Mouse (Mus musculus) neural tube, embryonic 13.5 days (tissue): Measurements from ENCODE around the gene Cntn2. TPM values are rescaled to one million over a fixed set of nuclear protein-coding genes. Genes with fewer than 3 reads are reported as not detected.

Experiments used
- ATAC-seq: fragments of 200-750 bp; cut with Nextera tagmentation; 2 replicates; pipeline ENCODE4 v1.8.0; 2017; ENCODE audit warnings: low read depth, mild to moderate bottlenecking, moderate TSS enrichment, moderate library complexity
- H3K27ac ChIP-seq: fragments of 300-500 bp; sonication (generic); replicated peaks from 2 replicates; pipeline ENCODE4 v1.5.1; 2015; ENCODE audit warnings: moderate library complexity, mild to moderate bottlenecking, inconsistent platforms
- H3K27me3 ChIP-seq: fragments of 300-500 bp; sonication (generic); 2 replicates; pipeline ENCODE4 v1.6.1; 2015; ENCODE audit warnings: mild to moderate bottlenecking, inconsistent platforms
- H3K36me3 ChIP-seq: fragments of 300-500 bp; sonication (generic); 2 replicates; pipeline ENCODE4 v1.6.1; 2015; ENCODE audit warnings: mild to moderate bottlenecking, inconsistent platforms
- H3K4me1 ChIP-seq: fragments of 300-500 bp; sonication (generic); replicated peaks from 2 replicates; pipeline ENCODE4 v1.6.1; 2015; ENCODE audit warnings: inconsistent platforms
- H3K4me2 ChIP-seq: fragments of 300-500 bp; sonication (generic); 2 replicates; pipeline ENCODE4 v1.6.1; 2015; ENCODE audit warnings: inconsistent platforms, mild to moderate bottlenecking, moderate library complexity
- H3K4me3 ChIP-seq: fragments of 300-500 bp; sonication (generic); 2 replicates; pipeline ENCODE4 v1.5.1; 2015; ENCODE audit warnings: mild to moderate bottlenecking, inconsistent platforms
- H3K9ac ChIP-seq: fragments of 300-500 bp; sonication (generic); 2 replicates; pipeline ENCODE4 v1.6.1; 2015; ENCODE audit warnings: moderate library complexity, mild to moderate bottlenecking, inconsistent platforms
- H3K9me3 ChIP-seq: fragments of 300-500 bp; sonication (generic); 2 replicates; pipeline ENCODE4 v1.6.1; 2016; ENCODE audit warnings: inconsistent platforms
- WGBS: fragments of 180-500 bp; shearing (Covaris S2); methylation state at CpG from one replicate; pipeline ENCODE4 v1.1.7; 2015; 5-methylcytosine and 5-hydroxymethylcytosine counted together
- polyA plus RNA-seq: library from polyadenylated mRNA; unstranded; fragments of >200 nt; fragmentation: Nextera tagmentation; extraction: Ambion mirVana; gene quantifications from 2 replicates; pipeline ENCODE4 v1.2.1, GENCODE M21; 2015

Cntn2 gene
- polyA plus RNA-seq, 1 experiment from 2014 or later = 102 TPM

DNA sequence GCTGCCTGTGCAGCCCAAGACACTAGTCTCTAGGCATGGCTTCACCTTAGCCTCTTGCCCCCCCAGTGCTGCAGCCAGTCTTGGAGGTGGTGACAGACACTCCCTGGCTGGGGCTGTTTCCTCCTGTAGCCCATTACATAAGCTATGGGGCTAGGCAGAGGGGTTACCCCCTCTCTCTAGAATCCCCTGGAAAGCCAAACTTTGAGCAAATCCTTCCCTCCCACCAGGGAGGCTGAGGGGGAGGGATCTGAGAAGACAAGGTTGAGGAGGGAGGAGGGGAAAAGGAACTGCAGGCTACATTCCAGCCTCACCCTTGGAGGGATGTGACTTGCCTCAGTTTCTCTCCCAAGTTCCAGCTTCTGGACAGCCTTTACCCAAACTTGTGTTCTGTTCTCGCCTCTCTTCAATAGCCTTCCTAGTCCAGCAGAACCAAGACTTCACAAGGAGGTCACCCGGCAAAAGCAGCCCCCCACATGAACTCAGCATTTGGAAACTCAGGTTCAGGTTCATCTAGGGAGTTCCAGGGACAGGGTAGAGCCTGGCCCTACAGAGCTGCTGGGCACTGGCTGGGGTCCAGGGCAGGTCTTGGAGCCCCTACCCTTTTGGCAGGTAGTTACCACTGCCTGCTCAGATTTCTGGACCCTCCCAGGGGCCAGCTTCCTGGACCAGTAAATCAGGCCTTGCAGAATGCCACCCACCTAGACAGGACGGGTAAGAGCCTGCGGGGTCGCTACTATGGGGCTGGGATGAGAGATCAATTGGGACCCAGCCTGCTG, 1.0 kb downstream of the Cntn2 start:
- Histone ChIP-seq H3K36me3 (no peaks in the 10 kb centered on the region), H3K4me2 (peak overlapping the region; percentile 64), H3K9me3 (no peaks in the 10 kb centered on the region), H3K4me3 (peak overlapping the region; percentile 55), H3K27ac (peak overlapping the region; percentile 88), H3K4me1 (peaks cover 67% of the 10 kb centered on the region), H3K27me3 (peaks cover 16% of the 10 kb centered on the region), H3K9ac (peak overlapping the region; percentile 84)
- ATAC-seq = peak; percentile 36
- WGBS = 14% methylated on average over 5 of the region's 5 CpGs

DNA sequence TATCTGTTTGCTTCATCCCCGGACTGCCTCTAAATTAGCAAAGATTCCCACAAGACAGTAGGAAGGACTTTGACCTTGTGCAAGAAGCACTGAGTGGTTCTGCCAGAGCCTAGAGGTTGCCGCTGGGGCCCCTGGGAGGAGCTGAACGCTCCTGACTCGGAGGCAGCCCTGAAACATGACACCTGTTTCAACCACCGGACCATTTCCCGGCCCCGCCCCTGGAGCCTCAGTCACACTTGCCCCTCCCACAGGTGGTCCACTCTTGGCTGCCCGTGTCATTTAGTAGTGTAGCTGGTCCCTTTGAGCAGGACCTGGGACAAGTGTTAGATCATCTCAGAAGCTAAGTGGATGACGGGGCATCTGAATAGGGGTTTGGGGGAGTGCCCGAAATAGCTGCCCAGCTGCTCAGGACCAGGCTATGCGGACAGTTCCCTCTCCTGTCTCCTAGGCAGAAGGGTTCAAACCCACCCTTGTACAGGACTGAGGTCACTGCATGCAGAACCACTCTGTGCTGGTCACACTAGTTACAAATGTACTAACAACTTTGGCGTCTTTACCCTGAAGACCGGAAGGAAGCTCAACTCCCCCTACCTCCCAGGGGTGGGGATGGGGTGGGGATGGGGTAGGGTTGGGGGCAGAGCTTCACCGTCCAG, 1.8 kb downstream of the Cntn2 start:
- Histone ChIP-seq H3K4me2 (peak overlapping the region; percentile 64), H3K9ac (peak overlapping the region; percentile 84), H3K36me3 (no peaks in the 10 kb centered on the region), H3K27ac (peak overlapping the region; percentile 88), H3K9me3 (no peaks in the 10 kb centered on the region), H3K4me1 (peaks cover 73% of the 10 kb centered on the region), H3K27me3 (peaks cover 16% of the 10 kb centered on the region), H3K4me3 (peak overlapping the region; percentile 55)
- WGBS = 4% methylated on average over 14 of the region's 14 CpGs
- ATAC-seq = no peak

DNA sequence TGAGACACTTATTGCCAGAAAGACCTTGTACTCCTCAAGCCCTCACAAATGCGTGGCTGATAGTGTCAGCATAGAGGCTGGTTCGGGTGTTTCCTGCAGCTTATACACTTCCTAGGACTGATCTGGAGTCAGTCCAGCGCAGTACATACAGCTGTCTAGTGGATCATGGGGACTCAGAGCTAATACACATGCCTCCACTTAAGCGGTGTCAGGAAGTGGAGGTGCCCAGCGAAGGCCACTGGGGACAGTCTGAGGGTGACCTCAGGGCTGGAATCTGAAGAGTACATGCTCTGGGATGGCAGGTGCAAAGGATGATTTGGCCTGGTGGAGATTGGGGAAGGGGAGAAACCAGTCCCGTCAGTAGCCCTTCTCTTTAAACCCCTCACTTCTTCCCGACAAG, 2.4 kb downstream of the Cntn2 start:
- Histone ChIP-seq H3K4me1 (peaks cover 76% of the 10 kb centered on the region), H3K4me2 (peak overlapping the region; percentile 64), H3K9ac (peak overlapping the region; percentile 84)

DNA sequence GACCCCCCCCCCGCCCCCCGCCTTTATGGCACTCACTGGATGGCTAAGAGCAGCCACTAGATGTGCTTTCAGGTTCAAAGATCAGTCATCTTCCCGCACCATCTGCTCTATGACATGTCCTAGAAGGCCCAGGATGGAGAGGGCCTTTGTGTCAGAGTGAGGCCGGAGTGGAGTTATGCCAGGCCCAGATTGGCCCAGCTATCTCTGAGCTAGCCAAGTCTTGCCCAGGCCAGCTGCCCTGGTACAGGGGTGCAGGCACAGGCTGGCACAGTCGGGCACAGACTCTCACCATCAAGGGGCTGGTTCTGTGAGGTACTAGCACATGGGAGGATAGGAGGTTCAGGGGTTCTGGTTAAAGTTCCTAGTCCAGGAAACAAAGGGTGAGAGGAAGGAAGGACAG, 5.3 kb downstream of the Cntn2 start:
- peaks cover 93% of the 10 kb centered on the region for H3K4me1 ChIP-seq
- no peak for ATAC-seq
- H3K9ac ChIP-seq = no peak overlapping the region
- H3K36me3 ChIP-seq = peaks cover 4% of the 10 kb centered on the region; the same call in 1 of the 2 replicates
- peak overlapping the region; percentile 3; the same call in 1 of the 2 replicates for H3K4me3 ChIP-seq
- peak overlapping the region; percentile 64 for H3K4me2 ChIP-seq
- 81% methylated on average over 5 of the region's 5 CpGs for WGBS
- H3K27me3 ChIP-seq = peaks cover 17% of the 10 kb centered on the region
- H3K9me3 ChIP-seq = no peaks in the 10 kb centered on the region
- peak overlapping the region; percentile 46 for H3K27ac ChIP-seq

More for the DNA sequence above, 2.4 kb downstream of the Cntn2 start:
- ATAC-seq = no peak
- H3K4me3 ChIP-seq = peak overlapping the region; percentile 55
- H3K9me3 ChIP-seq = no peaks in the 10 kb centered on the region
- peak overlapping the region; percentile 88 for H3K27ac ChIP-seq
- WGBS = 53% methylated on average over 7 of the region's 7 CpGs
- H3K27me3 ChIP-seq = peaks cover 16% of the 10 kb centered on the region
- H3K36me3 ChIP-seq = no peaks in the 10 kb centered on the region

DNA sequence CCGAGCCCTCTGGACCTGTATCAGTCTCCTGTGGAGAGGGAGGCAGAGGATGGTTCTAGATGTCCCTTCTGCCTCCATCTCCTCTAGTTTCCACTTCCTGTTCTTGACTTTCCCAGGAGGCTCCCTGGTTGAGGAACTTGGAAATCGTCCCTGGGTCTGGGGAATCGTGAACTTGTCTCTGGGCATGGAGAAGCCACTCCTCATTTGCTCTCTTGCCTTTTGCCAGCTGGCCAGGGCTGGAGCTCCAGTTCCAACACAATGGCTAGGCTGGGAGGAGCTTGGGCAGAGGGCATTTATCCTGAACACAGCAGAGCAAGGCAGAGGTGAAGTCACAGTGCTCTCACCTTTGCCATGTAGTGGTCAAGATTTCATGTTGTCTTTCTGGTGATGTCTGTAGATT, 6.6 kb downstream of the Cntn2 start:
- peaks cover 9% of the 10 kb centered on the region; the same call in 1 of the 2 replicates for H3K36me3 ChIP-seq
- peaks cover 94% of the 10 kb centered on the region for H3K4me1 ChIP-seq
- 82% methylated on average over 3 of the region's 3 CpGs for WGBS
- no peak for ATAC-seq
- no peak overlapping the region for H3K4me2 ChIP-seq
- no peak overlapping the region for H3K9ac ChIP-seq
- no peak overlapping the region for H3K27ac ChIP-seq
- H3K9me3 ChIP-seq = no peaks in the 10 kb centered on the region
- no peak overlapping the region for H3K4me3 ChIP-seq
- 0 out of 2 replicates have a peak, but pooled peaks cover 7% of the 10 kb centered on the region for H3K27me3 ChIP-seq

DNA sequence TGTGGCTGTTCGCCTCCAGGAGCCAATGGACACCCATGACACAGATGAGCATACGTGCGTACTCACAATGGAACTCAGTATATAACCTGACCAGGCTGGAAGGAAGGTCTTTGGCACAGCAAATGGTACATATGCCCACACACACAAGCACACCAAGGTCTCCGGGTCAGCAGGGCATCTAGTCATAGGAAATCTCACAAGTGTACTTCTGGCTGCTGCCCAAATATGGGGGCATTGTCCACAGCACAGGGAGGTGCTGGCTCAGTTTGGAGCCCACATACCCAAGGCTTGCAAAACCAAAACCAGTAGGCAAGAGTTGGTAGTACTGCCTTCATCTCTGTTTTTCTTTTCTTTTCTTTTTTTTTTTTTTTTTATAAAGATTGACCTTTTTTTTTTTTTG, 7.5 kb downstream of the Cntn2 start:
- no peaks in the 10 kb centered on the region for H3K9me3 ChIP-seq
- H3K4me2 ChIP-seq = peak overlapping the region; percentile 30; the same call in 1 of the 2 replicates
- no peak overlapping the region for H3K9ac ChIP-seq
- 0 out of 2 replicates have a peak, but pooled peaks cover 7% of the 10 kb centered on the region for H3K27me3 ChIP-seq
- H3K4me1 ChIP-seq = peaks cover 94% of the 10 kb centered on the region
- WGBS = 87% methylated on average over 4 of the region's 4 CpGs
- no peak for ATAC-seq
- H3K27ac ChIP-seq = peak overlapping the region; percentile 84; the same call in 1 of the 2 replicates
- H3K4me3 ChIP-seq = no peak overlapping the region
- H3K36me3 ChIP-seq = peaks cover 9% of the 10 kb centered on the region; the same call in 1 of the 2 replicates

DNA sequence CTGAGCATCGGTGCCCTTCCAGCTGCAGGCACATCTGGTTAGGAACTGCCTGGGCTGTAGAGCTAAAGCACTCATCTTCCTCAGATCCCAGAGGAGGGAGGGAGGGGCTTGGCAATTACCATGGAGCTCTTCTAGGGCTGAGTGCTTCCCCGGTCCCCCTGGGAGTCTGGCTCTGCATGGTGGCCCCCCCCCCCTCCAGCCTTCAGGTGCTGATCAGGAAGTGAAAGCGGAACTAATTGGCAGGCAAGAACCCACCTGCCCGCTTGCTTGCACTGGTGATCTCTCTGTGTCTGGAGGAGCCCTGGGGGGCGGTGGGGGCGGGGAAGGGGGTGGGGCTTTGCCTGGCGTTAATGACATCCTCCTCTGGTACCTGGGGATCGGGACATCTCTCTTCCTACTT, 9.2 kb downstream of the Cntn2 start:
- Histone ChIP-seq H3K27me3 (0 out of 2 replicates have a peak, but pooled peaks cover 7% of the 10 kb centered on the region), H3K9me3 (no peaks in the 10 kb centered on the region), H3K4me2 (peak overlapping the region; percentile 30), H3K9ac (peak overlapping the region; percentile 38; the same call in 1 of the 2 replicates), H3K27ac (peak overlapping the region; percentile 84), H3K4me1 (peaks cover 89% of the 10 kb centered on the region), H3K36me3 (peaks cover 9% of the 10 kb centered on the region; the same call in 1 of the 2 replicates), H3K4me3 (no peak overlapping the region)
- peak; percentile 21; the same call in 1 of the 2 replicates for ATAC-seq
- 3% methylated on average over 8 of the region's 8 CpGs for WGBS

DNA sequence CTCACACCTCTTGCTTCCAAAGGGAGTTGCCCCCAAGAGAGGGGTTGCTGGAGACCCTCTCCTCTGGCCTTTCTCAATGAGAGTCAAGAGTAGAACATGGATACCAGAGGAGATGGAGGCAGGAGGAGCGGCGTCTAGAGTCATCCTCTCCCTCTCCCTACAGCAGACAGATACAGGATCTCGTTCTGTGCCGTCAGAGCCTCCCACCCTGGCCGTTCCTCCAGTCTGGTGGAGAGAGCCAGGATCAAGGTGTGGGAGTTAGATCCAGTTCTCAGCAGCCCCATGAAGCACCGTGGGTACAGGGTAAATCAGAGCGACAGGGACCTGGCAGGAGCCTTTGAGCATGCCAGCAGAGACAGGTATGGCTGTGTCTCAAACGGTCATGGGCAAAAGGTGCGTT, 10.5 kb downstream of the Cntn2 start:
- peaks cover 76% of the 10 kb centered on the region for H3K4me1 ChIP-seq
- H3K4me2 ChIP-seq = peak overlapping the region; percentile 18; the same call in 1 of the 2 replicates
- H3K4me3 ChIP-seq = no peak overlapping the region
- WGBS = 70% methylated on average over 9 of the region's 9 CpGs
- H3K27me3 ChIP-seq = 0 out of 2 replicates have a peak, but pooled peaks cover 7% of the 10 kb centered on the region
- peak overlapping the region; percentile 84; the same call in 1 of the 2 replicates for H3K27ac ChIP-seq
- ATAC-seq = no peak
- peak overlapping the region; percentile 45 for H3K9ac ChIP-seq
- no peaks in the 10 kb centered on the region for H3K9me3 ChIP-seq
- peaks cover 20% of the 10 kb centered on the region for H3K36me3 ChIP-seq

DNA sequence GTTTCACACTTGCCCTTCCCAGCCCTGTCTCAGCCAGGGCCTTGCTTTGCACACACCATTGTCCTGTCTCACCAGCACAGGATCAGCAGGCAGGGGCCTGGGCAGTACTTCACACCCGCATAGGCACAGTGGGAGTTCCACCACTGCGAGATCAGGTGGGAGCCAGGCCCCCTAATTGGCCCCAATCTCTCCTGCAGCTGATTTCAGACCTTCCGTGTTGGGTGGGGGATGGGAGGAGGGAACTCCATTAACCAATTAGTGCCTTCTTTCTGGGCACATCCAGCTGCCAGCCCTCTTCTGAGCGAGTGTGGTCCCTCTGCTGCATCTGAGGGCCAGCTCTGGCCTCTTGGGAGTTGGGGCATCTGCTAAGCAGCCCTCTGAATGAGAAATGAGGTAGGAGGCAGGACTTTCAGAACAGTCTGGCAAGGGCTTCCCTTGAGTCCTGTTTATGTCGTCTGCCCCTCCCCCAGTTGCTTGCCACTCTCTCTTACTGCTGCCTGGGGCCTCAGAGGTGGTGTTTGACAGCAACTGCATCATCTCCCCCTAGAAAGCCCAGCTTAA, 12.3 kb downstream of the Cntn2 start:
- peak overlapping the region; percentile 34; the same call in 1 of the 2 replicates for H3K9ac ChIP-seq
- H3K4me3 ChIP-seq = no peak overlapping the region
- peak overlapping the region; percentile 84 for H3K27ac ChIP-seq
- peak; percentile 82 for ATAC-seq
- peaks cover 20% of the 10 kb centered on the region for H3K36me3 ChIP-seq
- H3K27me3 ChIP-seq = 0 out of 2 replicates have a peak, but pooled peaks cover 7% of the 10 kb centered on the region
- H3K4me1 ChIP-seq = peaks cover 75% of the 10 kb centered on the region
- WGBS = 2% methylated on average over 5 of the region's 5 CpGs
- H3K9me3 ChIP-seq = no peaks in the 10 kb centered on the region
- H3K4me2 ChIP-seq = no peak overlapping the region

DNA sequence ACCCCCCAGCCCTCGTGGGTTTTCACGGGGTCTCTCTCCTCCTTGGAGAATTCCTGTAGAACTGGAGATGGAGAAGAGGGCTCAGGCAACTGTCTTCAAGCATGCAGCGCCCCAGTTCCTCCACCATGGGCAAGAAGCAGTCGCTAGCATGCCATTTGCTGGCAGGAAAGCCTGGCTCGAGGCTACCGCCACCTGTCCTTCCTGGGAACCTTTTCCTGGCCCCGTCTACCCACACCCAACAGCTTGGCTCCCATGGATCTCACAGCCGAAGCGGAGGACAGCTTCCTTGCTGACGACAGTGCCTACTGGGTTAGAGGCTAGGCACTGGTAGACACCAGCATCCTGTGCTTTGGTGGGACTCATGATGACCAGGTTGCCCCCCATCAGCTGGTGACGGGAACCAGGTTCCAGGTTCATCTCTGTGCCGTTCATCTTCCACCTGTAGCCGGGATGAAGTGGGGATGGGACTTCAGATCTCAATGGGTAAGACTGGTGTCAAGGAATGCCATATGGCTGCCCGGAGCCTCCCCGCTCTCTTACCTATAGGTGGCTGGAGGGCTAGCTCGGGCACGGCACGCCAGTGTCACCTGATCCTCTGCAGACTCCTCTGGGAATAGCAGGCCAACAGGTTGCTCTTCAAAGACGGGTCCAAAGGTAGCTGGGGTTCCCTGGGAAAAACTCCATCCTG, 14.3 kb downstream of the Cntn2 start:
- WGBS = 89% methylated on average over 19 of the region's 19 CpGs

DNA sequence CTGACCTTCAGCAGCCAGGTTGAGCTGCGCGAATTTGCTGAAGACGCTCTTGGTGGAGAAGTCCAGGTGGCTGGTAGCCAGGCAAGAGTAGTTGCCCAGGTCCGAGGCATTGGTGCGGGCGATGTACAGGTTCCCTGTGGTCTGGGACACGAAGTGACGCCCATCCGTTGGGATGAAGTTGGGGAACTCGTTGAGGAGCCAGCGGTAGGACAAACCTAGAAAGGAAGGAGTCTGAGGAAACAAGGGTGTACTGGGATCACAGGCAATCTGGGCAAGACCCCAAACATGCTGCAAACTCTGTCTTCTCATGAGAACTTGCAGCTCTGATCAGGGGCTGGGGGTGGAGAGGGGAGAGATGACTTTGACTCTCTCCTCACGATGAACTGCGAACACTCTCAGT, 15.0 kb downstream of the Cntn2 start:
- no peak overlapping the region for H3K4me2 ChIP-seq
- H3K27ac ChIP-seq = peak overlapping the region; percentile 42; the same call in 1 of the 2 replicates
- no peak overlapping the region for H3K4me3 ChIP-seq
- no peaks in the 10 kb centered on the region for H3K9me3 ChIP-seq
- H3K36me3 ChIP-seq = peaks cover 42% of the 10 kb centered on the region
- no peak for ATAC-seq
- no peak overlapping the region; the same call in 1 of the 2 replicates for H3K9ac ChIP-seq
- H3K27me3 ChIP-seq = no peaks in the 10 kb centered on the region
- H3K4me1 ChIP-seq = peaks cover 60% of the 10 kb centered on the region
- 94% methylated on average over 13 of the region's 13 CpGs for WGBS

More for the DNA sequence above, 14.3 kb downstream of the Cntn2 start:
- Histone ChIP-seq H3K9me3 (no peaks in the 10 kb centered on the region), H3K4me1 (peaks cover 61% of the 10 kb centered on the region), H3K4me3 (no peak overlapping the region), H3K9ac (no peak overlapping the region), H3K27ac (no peak overlapping the region; the same call in 1 of the 2 replicates), H3K4me2 (no peak overlapping the region), H3K36me3 (peaks cover 36% of the 10 kb centered on the region), H3K27me3 (no peaks in the 10 kb centered on the region)
- no peak for ATAC-seq
